Mouse (Mus musculus): ENCODE measurements around the gene Ilk. TPM values are rescaled to one million over a fixed set of nuclear protein-coding genes. Genes with fewer than 3 reads are reported as not detected.
"Not testable (repeated sequence)": the region's sequence is repeated elsewhere in the genome, so short reads cannot be mapped to it uniquely, and the experiment has no call there.

Ilk gene
- total RNA-seq, 2 experiments from 2014 or later = 79.7 to 83.2 TPM

DNA sequence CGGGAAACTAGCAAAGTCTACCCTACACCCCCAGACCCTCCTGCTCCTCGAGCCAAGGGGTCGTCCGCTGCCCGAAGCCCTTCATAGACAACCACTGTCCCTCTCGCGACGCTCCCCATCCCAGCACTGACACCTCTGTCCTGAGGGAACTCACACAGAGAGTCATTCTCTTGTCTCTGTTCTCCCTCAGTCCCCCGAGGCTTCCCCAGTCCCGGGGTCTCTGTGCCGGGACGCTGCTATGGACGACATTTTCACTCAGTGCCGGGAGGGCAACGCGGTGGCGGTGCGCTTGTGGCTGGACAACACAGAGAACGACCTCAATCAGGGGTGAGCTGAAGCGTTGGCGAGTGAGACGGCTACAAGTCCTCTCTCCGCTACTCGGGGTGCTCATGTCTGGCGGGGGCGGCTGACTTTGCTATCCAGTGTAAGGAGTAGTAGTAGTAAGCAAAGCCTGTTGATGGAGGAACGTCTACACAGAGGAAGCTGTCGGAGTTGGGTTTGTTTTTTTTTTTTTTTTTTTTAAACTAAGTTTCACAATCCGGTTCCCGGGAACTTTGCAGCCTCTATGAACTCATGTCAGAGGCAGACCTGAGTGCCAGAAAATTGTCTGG lies 624 bp downstream of the Ilk start, which contains the start of gene Rrp8:
Gene Rrp8, minus strand, starts transcription at position 475 of the 611 bp plus-strand sequence.
- DNase-seq (ENCODE audit: low spot score in 2 of 2) = no peak
- TF ChIP-seq CTCF (conservative IDR thresholded peaks at IDR 0.05) = no peak
- Histone ChIP-seq H3K27ac (peak within 1 kb of the TSS; percentile 96), H3K4me3 (peak within 1 kb of the TSS; percentile 96)

DNA sequence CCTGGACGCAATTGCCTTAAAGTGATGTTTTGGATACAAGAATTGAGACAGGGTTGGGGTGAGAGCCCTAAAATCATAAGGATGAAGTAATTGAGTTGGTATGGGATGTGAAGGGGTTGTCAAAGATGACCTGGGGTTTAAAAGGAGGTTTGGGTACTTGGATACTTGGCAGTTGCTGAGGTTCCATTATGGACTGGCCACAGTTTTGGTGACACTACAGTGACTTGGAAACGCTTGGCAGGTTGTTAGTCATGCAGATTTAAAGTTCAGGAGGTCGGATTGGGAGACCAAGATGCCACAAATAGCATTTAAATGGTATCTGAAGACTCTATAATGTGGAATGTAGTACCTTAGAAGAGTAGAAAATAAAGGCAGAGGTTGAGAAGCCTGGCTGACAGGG lies 1.3 kb downstream of the Ilk start:
- TF ChIP-seq CTCF (conservative IDR thresholded peaks at IDR 0.05) = no peak
- Histone ChIP-seq H3K27ac (peak overlapping the region; percentile 96; the same call in 1 of the 2 replicates), H3K4me3 (peak overlapping the region; percentile 96)
- DNase-seq (ENCODE audit: low spot score in 2 of 2) = no peak

DNA sequence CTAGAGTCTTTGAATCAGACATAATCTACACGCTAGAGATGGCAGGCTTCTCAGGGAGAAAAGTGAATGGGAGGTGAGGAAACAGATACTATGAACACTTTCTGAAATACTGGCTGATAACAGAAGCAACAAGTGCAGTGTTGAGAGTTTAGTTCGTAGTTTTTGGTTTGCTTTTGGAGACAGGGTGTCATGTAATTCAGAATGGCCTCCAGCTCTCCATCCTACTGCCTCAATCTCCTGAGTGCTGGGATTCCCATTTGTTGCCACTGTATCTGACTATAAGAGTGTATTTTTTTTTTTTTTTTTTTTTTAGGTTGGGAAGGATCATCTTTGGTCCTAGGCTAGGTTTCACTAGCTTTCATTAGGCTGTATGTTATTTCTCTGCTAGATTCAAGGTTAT lies 1.9 kb downstream of the Ilk start:
- peak overlapping the region; percentile 18; the same call in 1 of the 2 replicates for H3K27ac ChIP-seq
- H3K4me3 ChIP-seq = peak overlapping the region; percentile 96; the same call in 1 of the 2 replicates
- no peak for DNase-seq (ENCODE audit: low spot score in 2 of 2)
- no peak for TF ChIP-seq CTCF (conservative IDR thresholded peaks at IDR 0.05)

DNA sequence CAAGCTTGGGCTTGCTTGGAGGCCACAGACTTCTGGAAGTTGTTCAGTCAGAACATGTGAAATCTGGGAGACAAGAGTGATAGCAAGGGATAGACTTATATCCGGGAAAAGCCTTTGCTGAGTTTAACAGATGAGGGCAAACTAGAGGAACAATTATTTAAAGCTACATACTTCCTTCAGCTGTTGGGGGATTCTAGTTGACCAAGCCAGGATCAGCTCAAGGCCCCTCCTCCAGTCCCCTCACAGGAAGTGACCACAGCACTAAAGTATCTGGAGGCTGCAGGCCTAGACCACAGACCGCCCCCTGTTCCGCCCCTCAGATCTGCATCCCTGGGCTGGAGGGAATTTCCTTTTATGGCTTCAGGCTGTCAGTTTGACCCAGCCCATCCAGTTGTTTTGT lies 2.6 kb downstream of the Ilk start:
- no peak for DNase-seq (ENCODE audit: low spot score in 2 of 2)
- TF ChIP-seq CTCF (conservative IDR thresholded peaks at IDR 0.05) = no peak
- H3K27ac ChIP-seq = no peak overlapping the region; the same call in 1 of the 2 replicates
- H3K4me3 ChIP-seq = no peak overlapping the region; the same call in 1 of the 2 replicates

DNA sequence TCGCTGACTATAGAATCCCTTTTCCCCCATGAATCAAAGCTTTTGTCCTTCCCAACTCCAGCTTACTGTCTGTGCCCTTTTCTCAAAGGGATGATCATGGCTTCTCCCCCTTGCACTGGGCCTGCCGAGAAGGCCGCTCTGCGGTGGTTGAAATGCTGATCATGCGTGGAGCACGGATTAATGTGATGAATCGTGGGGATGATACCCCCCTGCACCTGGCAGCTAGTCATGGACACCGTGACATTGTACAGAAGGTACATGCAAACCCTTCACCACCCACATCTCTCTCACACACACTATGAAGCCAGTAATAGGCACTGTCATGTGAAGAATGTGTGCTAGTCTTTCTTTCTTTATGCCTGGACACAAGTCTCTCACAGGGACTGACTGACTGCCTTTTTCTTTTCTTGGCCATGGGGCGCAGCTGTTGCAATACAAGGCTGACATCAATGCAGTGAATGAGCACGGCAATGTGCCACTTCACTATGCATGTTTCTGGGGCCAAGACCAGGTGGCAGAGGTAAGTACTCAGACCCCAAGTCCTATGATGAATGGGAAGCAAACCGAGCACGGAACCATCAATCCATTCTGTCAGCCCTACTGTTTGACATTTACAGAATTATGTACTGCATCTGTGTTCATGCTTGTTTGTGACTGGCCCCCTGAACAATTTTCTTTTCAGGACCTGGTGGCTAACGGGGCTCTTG lies 3.9 kb downstream of the Ilk start:
- Histone ChIP-seq H3K27ac (no peak overlapping the region), H3K4me3 (no peak overlapping the region)
- no peak for DNase-seq (ENCODE audit: low spot score in 2 of 2)
- TF ChIP-seq CTCF (conservative IDR thresholded peaks at IDR 0.05) = no peak

DNA sequence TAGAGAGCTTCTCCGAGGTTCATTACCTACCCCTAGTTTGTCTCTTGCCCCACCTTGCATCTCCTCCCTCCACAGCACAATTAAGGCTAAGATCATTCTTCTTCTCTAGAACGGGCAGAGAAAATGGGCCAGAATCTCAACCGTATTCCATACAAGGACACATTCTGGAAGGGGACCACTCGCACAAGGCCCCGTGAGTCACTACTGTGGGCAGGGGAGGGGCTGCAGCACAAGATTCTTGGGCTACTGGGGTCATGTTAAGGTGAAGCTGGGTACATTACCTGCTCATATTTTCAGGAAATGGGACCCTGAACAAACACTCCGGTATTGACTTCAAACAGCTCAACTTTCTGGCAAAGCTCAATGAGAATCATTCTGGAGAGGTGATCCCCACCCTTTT lies 4.5 kb downstream of the Ilk start:
- Histone ChIP-seq H3K4me3 (no peak overlapping the region), H3K27ac (no peak overlapping the region)
- TF ChIP-seq CTCF (conservative IDR thresholded peaks at IDR 0.05) = no peak
- no peak for DNase-seq (ENCODE audit: low spot score in 2 of 2)

DNA sequence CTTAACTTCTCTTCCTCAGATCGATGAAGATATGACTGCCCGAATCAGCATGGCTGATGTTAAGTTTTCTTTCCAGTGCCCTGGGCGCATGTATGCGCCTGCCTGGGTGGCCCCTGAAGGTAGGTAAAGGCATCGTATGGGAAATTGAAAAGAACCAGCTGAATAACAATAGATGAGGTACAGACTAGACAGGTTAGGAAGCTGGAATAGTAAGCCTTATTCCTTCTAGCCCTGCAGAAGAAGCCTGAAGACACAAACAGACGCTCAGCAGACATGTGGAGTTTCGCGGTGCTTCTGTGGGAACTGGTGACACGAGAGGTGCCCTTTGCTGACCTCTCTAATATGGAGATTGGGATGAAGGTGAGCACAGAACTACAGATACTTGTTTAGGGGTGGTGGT lies 5.6 kb downstream of the Ilk start:
- H3K27ac ChIP-seq = no peak overlapping the region
- H3K4me3 ChIP-seq = no peak overlapping the region
- no peak for DNase-seq (ENCODE audit: low spot score in 2 of 2)
- no peak for TF ChIP-seq CTCF (conservative IDR thresholded peaks at IDR 0.05)

DNA sequence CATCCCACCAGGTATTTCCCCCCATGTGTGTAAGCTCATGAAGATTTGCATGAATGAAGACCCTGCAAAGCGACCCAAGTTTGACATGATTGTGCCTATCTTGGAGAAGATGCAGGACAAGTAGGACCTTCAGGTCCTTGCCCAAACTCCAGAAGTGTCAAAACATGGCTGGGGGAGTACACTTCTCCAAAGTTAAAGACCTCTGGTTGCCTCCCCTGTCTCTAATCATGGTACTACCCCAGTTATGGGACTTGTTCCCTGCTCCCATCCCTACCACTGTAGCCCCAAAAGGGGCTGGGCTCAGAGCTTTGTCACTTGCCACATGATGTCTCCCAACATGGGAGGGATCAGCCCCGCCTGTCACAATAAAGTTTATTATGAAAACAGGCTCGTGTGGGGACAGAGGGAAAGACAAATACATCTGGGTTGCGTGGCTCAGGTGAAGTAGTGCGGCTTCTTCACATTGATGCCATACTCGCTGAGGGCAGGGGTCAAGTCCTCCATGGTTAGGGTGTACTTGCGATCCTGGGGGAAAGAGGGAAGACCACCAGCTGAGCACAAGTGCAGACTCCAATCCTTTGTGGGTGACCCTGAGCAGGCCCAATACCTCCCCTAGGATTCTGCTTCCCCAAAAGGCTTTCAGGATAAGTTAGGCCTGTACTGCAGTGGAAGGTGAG lies 6.3 kb downstream of the Ilk start:
- not testable (repeated sequence) for H3K27ac ChIP-seq; DNase-seq (ENCODE audit: low spot score in 2 of 2); H3K4me3 ChIP-seq

DNA sequence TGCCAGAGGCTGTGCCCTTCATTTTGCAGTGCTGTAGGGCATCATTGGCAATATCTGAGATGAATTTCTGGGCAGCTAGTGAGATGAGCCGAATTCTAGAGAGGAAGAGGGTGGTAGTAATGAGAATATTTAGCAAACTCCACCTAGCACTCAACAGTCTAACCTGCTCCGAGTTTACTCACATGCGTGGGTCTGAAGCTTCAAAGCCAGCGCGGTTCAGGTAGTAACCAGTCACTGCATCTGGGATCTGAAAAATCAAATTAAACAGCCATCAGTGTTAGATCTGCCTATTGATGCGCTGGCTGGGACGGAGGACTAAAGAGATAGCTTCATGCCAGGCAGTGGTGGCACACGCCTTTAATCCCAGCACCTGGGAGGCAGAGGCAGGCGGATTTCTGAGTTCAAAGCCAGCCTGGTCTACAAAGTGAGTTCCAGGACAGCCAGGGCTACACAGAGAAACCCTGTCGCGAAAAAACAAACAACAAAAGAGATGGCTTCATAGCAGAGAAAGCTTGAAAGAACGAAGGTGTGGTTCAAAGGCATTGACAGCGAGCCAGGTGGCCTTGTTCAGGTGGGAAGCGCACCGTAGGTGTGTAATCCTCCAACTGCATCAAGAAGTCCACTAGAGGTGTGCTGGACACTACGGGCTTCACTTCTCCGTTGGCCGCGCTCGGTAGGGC lies 7.0 kb downstream of the Ilk start:
- Histone ChIP-seq H3K27ac (peak overlapping the region; percentile 89), H3K4me3 (peak overlapping the region; percentile 83)
- DNase-seq (ENCODE audit: low spot score in 2 of 2) = not testable (repeated sequence)

DNA sequence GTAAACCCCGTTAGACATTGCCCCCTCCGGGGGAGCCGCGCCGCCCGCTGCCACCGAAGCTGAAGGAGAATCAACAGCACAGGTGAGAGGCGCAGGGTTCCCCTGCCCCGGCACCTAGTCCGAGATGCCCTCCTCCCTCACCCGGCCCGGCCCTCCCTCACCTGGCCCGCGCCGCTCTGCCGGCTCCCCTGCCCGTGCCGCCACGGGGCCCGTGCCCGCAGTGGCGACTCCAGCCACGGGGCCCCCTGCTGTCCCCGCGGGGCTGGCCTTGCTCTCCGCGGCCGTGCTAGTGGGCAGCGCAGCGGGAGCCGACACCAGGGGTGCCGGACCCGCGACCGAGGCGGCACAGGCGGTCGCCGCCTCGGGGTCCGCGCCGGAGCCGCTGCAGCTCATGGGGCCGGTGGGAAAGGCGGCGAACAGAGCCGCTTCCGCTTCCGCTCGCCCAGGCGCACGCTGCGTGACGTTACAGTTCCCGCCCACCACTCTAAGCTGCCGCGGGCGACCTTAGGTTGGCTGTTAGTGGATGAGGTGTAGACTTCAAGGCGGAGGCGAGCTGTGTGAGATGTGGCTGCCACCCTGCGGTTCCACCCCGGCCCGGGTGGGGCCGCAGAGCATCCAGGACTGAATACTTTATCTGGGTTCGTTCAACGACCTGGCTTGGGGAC lies 7.7 kb downstream of the Ilk start, which contains the start of gene Taf10:
Gene Taf10, minus strand, starts transcription at position 436 of the 665 bp plus-strand sequence.
- DNase-seq (ENCODE audit: low spot score in 2 of 2) = peak; percentile 85
- peak; percentile 66 for TF ChIP-seq CTCF (conservative IDR thresholded peaks at IDR 0.05)
- peak within 1 kb of the TSS; percentile 89 for H3K27ac ChIP-seq
- peak within 1 kb of the TSS; percentile 83 for H3K4me3 ChIP-seq

DNA sequence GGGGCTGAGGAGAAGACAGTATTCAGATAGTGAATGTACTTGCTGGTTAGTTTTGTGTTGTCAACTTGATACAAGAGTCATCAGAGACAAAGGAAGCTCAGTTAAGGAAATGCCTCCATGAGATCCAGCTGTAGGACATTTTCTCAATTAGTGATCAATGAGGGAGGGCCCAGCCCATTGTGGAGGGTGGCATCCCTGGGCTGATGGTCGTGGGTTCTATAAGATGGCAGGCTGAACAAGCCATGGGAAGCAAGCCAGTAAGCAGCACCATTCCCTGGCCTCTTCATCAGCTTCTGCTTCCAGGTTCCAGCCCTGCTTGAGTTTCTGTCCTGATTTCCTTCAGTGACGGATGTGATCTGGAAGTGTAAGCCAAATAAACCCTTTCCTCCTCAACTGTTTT lies 11.4 kb downstream of the Ilk start:
- no peak overlapping the region for H3K4me3 ChIP-seq
- no peak overlapping the region for H3K27ac ChIP-seq
- no peak for TF ChIP-seq CTCF (conservative IDR thresholded peaks at IDR 0.05)
- peak in 1 of 2 experiments; percentile 4 for DNase-seq (ENCODE audit: low spot score in 2 of 2)
